Mouse (Mus musculus) mouse trophoblast stem cell (cell line): ENCODE results near the gene Lpin1.

Experiments used
- in situ Hi-C, 2 experiments: fragments of 300-500 bp; cut with MseI, MboI; formaldehyde crosslinking; loops; 2 replicates in 1 of 2; 3 replicates in 1 of 2; pipeline ENCODE4 v1.15.1; 2025

The Lpin1 gene

DNA sequence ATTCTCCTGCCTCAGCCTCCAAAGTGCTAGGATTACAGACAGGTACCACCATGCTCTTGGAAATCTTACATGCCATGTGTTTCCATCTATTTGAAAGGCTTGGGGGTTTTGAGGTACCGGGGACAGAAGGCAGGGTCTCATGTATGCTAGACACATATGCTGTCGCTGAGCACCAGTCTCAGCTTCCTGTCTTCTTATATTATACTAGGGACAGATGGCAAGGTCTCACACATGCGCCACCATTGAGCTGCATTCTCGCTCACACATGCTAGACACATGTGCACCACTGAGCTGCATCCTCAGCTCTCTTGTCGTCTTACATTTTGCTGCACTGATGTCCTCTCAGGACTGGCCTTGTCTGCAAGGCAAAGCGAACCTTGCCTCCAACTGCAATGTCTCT lies 8.7 kb upstream of the Lpin1 start:
- in situ Hi-C loops: no loop called here

DNA sequence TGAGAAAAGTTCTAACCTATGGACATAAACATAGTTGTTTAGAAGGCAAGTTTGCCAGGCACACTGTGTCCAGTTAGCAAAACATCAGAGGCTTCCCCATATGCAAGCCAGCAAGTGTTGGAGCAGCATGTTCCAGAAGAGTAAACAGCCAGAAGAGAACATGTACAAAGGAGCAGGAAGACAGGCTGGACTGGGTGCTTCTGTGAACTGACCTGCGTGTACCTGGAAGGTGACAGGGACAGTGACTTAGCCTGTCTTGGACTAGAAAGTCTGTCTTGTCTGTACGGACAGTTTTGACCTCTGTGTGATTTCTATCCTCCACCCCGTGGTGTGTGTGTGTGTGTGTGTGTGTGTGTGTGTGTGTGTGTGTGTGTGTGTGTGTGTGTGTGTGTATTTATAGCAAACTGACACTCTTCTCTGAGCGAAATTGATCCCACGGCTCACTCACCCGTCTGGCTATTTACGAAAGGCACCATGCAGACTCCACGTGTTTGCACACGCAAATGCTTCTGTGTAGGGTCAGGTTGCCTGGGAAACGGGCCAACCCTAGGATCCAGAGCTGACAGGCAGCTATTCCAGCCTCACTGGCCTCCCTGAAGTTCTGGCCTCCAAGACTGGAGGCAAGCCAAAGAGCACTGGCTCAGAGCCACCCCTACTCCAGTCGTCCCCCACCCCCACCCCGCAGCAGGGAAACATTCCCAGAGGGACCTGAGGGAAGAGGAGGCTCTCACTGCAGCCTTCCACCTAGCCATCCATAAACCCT lies 7.9 kb upstream of the Lpin1 start:
- in situ Hi-C loops: no loop called here

DNA sequence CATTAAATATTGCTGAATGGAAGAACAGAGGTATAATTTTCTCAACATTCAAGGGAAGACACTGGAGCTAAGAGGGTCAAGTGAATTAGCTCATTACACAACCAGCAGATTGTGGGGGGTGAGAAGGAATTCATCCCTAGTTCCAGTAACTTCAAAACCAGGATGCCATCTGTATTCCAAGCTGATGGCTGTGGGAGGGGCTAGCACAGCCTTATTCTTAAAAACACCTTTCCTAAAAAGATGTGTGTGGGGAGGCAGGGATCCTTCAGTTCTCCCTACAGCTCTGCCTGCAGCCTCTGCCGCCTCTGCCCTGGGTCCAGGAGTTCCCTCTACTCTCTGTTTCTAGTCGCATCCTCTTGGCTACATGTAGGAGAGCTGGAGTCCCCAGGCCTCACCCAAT lies 5.0 kb upstream of the Lpin1 start:
- in situ Hi-C loops: no loop called here

DNA sequence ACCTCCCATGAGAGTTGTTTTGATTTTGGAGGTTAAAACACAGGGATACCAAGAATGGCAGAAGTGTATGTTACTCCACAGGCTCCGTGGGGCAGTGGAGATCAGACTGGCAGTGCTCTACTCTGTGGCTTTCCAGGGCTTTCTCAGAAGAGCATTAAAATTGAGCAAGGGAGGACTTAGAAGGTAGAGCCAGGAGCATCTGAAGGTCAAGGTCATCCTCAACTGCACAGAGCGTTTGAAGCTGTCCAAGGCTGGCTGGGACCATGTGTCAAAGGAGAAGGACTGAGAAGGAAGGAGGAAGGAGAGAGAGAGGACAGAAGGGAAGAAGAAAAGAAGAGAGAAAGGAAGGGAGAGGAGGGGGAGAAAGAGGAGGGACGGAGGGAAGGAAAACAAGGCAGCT lies 3.8 kb upstream of the Lpin1 start:
- in situ Hi-C loops: no loop called here

DNA sequence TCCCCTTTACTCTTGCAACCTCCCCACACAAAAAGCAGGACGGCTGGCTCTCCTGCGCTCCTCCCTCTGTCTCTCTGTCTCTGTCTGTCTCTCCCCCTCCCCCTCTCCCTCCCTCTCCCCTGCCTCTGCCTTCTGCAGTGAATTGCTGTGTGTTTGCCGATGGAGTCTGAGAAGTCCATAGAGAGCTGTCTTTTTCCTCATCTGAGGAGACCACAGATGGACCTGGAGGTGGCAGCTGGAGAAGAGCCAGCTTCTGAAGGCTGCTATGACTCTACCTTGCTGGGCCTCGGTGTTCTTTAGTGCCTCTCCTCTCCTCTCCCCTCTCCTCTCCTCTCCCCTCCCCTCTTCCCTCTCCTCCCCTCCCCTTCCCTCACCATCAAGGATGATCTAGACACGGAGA lies 5.1 kb downstream of the Lpin1 start:
- in situ Hi-C loops: no loop called here

DNA sequence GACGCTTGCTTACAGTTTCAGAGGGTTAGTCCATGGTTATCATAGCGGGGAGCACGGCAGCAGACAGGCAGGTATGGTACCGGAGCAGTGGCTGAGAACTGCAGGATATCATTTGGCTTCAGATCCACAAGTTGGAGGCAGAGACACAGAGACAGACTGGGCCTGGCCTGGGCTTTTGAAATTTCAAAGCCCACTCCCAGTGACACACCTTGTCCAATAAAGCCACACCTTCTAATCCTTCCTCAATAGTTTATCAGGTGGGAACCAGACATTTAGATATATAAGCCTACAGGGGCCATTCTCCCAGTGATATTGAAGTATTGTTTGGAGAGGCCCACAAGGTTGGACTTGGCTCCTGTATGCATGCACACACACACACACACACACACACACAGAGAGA lies 8.5 kb downstream of the Lpin1 start:
- in situ Hi-C loops: no loop called here

DNA sequence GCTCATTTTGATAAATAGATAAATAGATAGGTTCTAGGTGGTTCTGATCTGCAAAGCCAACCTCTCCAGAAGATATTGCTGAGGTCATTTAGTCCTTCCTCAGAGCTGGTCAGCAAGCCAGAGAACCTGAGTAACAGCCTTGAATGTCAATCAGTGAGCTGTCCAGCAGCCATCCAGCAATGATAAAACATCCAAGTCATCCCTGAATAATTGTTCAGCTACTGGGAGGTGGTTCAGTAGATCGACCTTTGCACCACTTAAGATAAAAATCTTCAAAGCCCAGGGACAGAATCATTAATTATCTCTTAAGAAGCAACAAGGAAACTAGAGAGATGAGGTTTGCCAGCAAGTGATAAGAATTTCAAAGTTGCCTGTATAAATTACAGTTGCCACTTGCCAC lies 10.4 kb downstream of the Lpin1 start:
- in situ Hi-C loops: no loop called here

DNA sequence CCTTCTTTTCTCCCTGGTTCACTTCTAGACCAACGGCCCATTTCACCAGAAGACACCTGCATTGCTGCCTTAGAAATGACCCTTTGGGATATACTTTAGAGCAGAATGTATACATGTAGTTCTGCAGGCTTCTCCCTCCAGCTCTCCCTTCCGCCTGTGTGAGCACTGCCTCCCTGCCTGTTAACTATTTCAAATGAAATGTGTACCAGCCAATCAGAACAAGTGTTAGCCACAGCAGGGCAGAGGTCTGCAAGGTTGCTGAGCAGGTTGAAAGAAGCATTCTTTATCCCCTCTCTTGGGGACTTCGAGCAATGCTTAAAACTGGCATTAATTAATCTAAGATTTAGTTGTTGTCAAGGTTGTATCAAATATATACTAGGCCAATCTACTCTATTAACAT lies 11.4 kb downstream of the Lpin1 start:
- in situ Hi-C loops: no loop called here

DNA sequence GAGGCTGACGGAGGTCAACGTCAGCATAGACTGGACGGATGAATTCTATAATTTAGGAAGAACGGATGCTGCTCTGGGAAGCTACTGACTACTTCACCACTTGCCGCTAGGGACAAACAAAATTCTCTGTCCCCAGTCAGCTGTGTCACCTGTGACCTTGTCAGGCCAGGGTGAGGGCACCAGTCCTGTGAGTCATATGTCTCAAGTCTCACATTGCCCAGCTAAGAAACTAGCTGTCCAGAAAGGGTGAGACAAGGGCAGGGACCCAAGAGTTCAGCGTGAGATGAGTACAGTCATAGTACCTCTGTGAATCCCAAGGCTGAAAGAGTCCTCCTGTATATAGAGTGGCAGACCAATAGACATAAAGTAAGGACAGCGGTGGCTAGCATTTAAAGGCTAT lies 17.0 kb downstream of the Lpin1 start:
- in situ Hi-C loops: no loop called here

DNA sequence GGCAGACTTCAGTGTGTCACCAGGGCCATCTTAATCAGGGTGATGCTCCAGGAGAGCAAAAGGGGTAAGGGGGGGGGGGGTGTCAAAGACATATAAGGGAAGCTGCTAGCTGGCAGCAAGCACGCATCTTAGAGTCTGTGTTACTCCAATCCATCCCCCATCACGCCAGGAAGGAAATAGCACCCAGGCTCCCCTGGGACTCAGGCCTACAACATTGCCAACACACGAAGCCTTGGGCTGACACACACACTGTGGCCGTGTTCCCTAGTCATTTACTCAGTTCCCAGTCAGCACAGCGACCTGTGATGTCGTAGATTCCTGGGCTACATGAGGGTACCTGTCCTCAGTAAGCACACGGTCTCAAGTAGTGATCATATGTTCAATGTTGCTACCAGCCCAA lies 17.8 kb downstream of the Lpin1 start:
- in situ Hi-C loops: no loop called here

DNA sequence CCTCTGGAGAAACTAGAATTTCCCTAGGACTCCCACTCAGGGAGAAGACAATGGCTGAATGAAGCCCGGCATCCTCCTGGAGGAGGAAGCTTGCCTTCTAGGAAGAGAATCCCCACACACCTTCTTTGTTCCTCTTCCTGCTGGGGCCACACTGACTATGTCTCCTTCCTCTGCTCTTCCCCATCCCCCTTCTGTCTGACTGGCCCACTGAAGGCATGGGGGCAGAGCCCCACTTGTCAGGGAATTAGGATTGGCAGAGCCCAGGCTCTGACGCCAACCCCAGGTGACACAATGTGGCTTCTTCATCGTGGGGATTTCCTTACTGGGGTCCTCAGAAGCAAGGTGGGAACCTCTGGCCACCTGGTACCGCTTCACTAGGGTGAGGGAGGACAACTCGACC lies 18.3 kb downstream of the Lpin1 start:
- in situ Hi-C loops: no loop called here

DNA sequence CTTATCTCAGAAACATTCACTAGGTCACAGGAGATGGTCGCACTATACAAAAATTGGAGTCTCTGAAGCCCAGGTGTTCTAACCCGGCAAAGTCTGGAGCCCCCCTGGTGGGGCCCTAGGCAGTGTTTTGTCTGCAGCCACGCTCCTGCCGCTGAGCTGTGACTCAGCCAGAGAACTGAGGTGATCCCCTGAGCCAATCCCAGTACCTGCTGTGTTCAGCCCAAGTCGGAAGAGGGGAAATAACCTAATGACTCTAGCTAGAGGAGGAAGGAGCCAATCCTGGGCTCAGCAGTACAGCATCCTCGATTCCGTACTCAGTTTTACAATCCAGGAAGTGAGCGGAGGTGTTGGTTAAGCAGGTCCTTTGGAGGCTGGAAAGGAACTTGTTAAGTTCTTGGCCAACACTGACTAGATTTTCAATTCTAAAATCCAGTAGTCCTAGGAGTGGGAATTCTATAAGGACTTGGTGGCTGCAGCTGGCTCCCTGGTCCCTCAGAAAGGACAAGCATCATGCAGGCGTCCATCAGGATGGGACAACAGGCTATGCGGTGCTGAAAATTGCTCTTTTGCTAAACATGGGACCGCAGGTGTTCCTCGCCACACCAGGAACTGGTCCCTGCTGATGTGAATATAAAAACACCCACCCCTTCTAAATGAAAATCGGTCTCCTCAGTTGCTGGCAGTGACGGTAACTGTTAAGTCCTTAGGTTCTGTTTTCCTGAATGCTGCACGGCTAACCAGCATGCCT lies 19.1 kb downstream of the Lpin1 start:
- in situ Hi-C loops: no loop called here

DNA sequence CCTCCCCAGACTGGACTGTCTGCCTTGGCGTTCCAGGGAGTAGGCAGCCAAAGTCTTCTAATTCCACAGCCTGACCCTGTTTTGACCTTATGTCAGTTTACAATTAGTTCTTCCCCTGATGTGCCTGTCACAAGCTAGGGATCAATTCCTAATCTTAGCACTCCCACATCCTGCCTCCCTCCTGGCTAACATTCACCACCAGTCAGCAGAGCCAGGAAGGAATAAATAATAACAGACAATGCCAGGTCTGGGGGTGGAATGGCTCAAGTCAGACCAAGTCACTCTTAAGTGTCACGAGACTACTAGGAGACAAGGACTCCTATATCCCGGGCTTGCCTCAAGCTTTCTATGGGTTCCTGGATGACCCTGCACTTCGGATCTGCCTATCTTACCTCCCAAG lies 20.8 kb downstream of the Lpin1 start:
- in situ Hi-C loops: no loop called here

DNA sequence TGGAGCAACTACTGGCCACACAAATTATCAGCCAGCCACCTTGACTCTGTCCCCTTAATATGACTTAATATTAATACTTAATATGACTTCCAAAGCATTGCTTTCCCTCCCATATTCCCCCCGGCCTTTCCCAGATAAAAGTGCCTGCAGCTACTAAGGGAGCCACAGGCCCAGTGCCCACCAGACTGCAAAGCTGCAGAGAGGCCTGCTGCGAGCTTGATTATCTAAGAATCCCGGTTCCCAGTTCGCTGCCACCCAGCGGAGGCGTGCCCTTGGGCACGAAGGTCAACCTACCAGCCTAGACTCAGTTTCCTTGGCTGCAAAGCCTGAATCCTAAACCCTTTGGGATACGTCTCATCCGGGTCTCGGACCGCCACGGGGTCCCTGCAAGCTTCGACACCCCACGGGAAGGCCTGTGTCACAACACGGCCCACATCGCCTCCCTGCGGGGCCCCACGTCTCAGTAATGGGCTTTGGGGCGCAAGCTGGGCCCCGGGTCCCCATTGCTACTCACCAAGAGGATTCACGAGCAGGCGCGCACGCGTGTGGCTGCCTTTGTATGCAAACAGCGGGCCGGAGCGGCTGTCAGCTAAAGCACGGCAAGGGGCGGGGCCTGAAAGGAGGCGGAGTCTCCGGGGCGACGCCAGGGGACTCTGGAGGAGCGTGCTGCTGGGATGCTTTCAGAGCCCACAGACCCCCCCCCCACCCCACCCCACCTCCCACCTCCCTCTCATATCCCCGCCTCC lies 21.4 kb downstream of the Lpin1 start:
- in situ Hi-C loops: no loop called here

DNA sequence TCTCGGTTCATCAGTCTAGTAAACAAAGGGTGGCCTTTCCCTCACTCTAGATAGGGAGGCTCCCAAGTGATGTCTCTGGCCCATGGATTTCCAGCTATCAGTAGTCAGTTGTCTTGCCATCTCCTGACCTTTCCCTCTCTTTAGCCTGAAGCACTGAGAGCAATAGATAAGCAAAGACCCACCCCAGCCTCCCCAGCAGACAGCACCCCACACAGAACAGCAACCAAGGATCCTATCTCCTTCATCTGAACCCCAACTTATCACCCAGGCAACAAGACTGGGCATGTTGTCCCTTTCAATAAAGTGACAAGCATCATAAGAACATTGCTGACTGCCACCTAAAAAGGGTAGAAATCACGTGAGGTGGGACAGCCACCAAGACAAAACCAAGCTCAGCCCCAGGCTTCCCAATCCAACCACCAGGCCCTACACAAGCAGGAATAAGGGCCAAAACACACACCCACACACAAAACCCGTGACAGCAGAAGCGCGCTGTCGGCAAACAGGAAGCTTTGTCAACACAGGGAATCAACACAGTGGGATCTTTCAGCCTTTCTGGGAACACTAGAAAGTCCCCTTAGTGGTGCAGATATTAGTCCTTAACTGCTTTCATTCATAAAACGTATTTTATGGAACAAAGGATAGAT lies 22.2 kb downstream of the Lpin1 start:
- in situ Hi-C loops: no loop called here

DNA sequence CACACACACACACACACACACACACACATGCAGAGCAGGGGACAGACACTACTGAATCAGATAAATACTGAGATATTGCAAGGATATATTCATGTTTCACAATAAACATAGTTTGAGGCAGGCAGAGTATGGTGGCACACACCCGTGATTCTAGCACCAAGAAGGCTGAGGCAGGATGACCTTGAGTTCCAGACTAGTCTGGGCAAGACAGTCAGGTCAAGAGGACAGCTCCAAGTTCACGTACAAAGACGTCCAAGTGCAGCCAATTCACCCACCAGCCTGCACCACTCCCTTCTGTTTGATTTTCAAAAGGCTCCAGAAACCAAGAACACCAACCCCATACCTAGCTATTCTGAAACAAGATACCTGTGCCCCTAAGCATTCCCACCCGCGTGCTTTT lies 23.0 kb downstream of the Lpin1 start:
- in situ Hi-C loops: no loop called here

DNA sequence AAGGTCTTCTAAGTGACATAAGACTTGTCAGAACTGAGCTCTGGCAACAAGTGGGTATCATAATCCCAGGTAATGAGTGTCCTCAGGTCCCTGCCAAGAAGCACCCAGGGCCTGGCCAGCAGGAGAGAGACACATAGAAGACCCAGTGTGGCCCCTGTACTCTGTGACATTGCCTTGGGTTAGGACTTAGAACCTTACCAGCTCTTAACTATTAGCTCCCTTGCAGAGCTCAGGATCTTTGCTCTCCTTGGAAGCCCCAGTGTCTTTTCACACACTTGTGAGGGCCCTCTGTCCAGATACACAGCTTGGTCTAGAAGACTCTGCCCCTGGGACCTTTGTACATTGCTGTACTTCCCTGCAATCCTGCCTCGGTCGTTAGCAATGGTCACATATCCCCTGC lies 23.7 kb downstream of the Lpin1 start:
- in situ Hi-C loops: no loop called here

DNA sequence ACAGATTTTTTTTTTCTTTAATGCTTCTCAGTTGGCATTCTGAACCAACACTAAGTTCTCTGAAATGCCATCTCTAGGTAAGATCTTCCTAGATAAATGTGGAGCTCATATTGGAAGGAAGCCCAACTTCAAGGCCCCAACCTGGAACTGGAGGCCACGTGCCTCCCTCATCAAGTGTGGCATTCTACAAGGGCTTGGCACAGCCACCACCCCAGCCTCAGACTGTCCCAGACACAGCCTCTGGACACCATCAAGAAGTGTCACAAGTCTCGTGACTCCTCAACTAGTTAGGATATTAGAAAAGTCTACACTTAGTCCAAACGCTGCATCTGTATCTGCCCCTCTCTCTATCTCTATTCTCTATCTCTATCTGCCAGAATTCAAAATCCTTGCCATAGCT lies 25.8 kb downstream of the Lpin1 start:
- in situ Hi-C loops: no loop called here

DNA sequence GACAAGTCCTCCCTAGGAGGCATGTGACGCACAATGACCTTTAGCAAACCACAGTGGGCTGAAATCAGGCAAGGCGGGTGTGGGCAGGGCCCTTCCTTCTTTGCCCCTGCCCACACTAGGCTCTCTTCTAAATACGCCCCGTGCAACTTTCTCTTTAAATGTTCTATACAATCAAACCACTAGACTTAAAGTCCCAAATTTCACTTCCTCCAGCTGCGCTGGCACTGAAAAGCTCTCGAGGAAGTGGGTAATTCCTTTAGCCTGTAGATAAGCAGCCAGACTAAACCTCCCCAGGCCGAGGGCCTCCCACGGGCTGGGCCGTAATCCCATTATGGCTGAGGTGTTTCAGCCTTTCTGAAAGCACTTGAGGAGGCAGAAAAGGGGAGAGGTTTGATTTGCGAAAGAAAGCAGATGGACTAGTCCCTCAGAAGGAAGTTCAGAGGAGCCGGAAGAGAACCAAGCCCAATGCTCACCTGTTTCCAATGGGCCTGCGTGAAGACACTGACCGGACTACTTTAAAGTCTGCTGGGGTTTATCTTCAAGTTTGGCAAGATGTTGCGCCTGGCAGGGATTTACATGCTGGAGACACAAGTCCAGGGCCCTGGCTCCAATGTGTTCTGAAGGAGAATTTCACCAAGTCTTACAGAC lies 26.6 kb downstream of the Lpin1 start:
- in situ Hi-C loops: no loop called here

DNA sequence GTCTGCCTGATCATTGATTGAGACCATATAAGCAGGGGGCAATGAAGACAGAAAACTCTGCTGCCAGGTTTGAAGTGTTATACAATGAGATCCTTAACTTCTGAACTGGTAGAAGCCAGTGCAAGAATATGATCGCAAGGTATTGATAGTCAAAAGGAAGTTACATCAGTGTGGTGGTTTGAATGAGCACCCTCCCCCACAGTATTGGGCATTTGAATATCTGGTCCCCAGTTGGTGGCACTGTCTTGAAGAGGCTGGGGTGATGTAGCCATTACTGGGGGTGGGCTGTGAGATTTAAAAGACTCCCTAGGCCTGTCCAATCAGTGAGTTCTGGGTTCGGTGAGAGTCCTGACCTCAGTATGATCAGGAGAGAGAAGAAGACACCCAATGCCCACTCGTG lies 27.5 kb downstream of the Lpin1 start:
- in situ Hi-C loops: no loop called here

DNA sequence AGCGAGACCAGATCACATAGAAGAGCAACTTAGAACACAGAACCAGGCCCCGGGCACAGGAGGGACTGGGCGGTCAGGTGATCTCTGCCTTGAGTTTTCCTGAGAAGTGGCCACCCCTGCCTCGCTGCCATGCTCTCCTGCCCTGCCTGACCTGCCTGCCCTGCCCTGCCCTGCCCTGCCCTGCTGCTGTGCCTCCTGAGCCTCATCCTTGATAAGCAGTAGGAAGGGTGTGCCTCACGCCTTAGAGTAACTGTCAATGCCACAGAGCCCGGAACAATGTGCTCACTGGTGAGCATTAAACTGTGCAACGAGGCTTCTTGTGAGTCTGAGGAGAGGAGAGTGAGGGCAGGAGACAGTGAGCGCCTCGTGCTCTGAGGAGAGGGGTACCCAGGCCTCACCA lies 30.5 kb downstream of the Lpin1 start:
- in situ Hi-C loops: no loop called here
